Mouse (Mus musculus) midbrain, embryonic 12.5 days (tissue): ENCODE measurements at regions not wholly inside any gene's neighbourhood (a gene's known extent, or its start where the extent isn't known, plus 50 kb on each side); places are given as distances from the start of the nearest gene placed in this dataset.
A peak's percentile ranks its signal among the peaks of the same experiment; 100 is the strongest.

Experiments used
- ATAC-seq: fragments of 200-750 bp; cut with Nextera tagmentation; 2 replicates; pipeline ENCODE4 v1.8.0; 2017; ENCODE audit warnings: low read depth, moderate TSS enrichment, moderate library complexity; ENCODE audit not compliant: low FRiP score
- H3K27ac ChIP-seq: fragments of 300-500 bp; sonication (generic); replicated peaks from 2 replicates; pipeline ENCODE4 v1.5.1; 2016; ENCODE audit warnings: mild to moderate bottlenecking
- H3K27me3 ChIP-seq: fragments of 300-500 bp; sonication (generic); 2 replicates; pipeline ENCODE4 v1.6.1; 2016; ENCODE audit warnings: mild to moderate bottlenecking
- H3K36me3 ChIP-seq: fragments of 300-500 bp; sonication (generic); 2 replicates; pipeline ENCODE4 v1.6.1; 2016
- H3K4me1 ChIP-seq: fragments of 300-500 bp; sonication (generic); 2 replicates; pipeline ENCODE4 v1.6.1; 2016
- H3K4me2 ChIP-seq: fragments of 300-500 bp; sonication (generic); replicated peaks from 2 replicates; pipeline ENCODE4 v1.6.1; 2016; ENCODE audit warnings: mild to moderate bottlenecking, moderate library complexity
- H3K4me3 ChIP-seq: fragments of 300-500 bp; sonication (generic); 2 replicates; pipeline ENCODE4 v1.5.1; 2016; ENCODE audit warnings: mild to moderate bottlenecking
- H3K9ac ChIP-seq: fragments of 300-500 bp; sonication (generic); replicated peaks from 2 replicates; pipeline ENCODE4 v1.6.1; 2016; ENCODE audit warnings: mild to moderate bottlenecking, moderate library complexity
- H3K9me3 ChIP-seq: fragments of 300-500 bp; sonication (generic); 2 replicates; pipeline ENCODE4 v1.6.1; 2016; ENCODE audit warnings: mild to moderate bottlenecking
- WGBS: fragments of 180-500 bp; shearing (Covaris S2); methylation state at CpG from one replicate; pipeline ENCODE4 v1.1.7; 2016; 5-methylcytosine and 5-hydroxymethylcytosine counted together

DNA sequence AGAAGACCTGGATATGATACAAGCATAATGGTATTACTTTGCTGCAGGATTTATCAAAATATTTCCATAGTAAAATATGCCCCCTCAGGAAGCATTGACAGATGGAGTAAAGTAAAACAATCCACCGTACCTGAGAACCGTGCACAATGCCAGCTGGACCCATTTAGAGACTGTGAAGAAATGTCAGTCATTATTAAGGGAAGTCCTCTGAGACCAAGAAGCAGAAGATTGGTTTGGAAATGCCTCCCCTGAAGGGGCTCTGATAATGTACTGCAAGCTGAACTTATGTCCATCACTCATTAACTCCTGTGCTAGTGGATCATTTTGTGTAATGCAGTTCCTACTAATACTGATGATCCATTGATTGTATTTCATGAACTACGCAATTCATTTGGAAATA lies 1326.0 kb downstream of the Pcdh19 start:
- H3K36me3 ChIP-seq = no peaks in the 10 kb centered on the region
- no peak for ATAC-seq
- H3K27me3 ChIP-seq = no peaks in the 10 kb centered on the region
- WGBS = 78% methylated on average over 3 of the region's 3 CpGs
- no peaks in the 10 kb centered on the region for H3K9me3 ChIP-seq
- no peak overlapping the region for H3K9ac ChIP-seq
- no peak overlapping the region for H3K4me3 ChIP-seq
- no peak overlapping the region for H3K4me2 ChIP-seq
- H3K4me1 ChIP-seq = no peaks in the 10 kb centered on the region
- no peak overlapping the region for H3K27ac ChIP-seq

DNA sequence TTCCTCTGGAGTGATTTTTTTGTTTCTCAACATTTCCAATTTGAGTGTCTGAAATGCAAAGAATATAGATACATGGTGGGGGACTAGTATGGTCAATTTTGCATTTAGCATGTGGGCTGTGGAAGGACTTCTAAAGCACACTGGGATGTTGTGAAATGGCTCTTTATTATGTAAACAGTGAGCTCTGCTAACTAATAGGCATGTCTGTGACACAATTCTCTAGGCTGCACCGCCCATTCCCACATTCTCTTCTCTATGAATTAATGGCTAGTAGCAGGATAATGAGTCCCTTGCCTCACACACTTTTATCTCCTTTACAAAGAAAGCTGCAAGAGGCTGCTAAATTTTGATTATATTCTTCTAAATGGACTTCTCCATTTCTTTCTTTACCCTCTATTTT lies 1339.0 kb downstream of the Pcdh19 start:
- Histone ChIP-seq H3K9me3 (no peaks in the 10 kb centered on the region), H3K4me1 (no peaks in the 10 kb centered on the region), H3K27me3 (no peaks in the 10 kb centered on the region), H3K36me3 (no peaks in the 10 kb centered on the region), H3K9ac (no peak overlapping the region), H3K27ac (no peak overlapping the region), H3K4me3 (no peak overlapping the region), H3K4me2 (no peak overlapping the region)
- 50% methylated on average over 1 of the region's 1 CpGs for WGBS
- peak; percentile 77; the same call in 1 of the 2 replicates for ATAC-seq
